Mouse (Mus musculus) ZHBTc4 (cell line): ENCODE data around the gene Treh.

Experiments
- DNase-seq: peaks from one replicate; pipeline ENCODE4 v3.0.0-alpha.2; 2011; ENCODE audit warnings: low read depth, low spot score

Gene Treh

DNA sequence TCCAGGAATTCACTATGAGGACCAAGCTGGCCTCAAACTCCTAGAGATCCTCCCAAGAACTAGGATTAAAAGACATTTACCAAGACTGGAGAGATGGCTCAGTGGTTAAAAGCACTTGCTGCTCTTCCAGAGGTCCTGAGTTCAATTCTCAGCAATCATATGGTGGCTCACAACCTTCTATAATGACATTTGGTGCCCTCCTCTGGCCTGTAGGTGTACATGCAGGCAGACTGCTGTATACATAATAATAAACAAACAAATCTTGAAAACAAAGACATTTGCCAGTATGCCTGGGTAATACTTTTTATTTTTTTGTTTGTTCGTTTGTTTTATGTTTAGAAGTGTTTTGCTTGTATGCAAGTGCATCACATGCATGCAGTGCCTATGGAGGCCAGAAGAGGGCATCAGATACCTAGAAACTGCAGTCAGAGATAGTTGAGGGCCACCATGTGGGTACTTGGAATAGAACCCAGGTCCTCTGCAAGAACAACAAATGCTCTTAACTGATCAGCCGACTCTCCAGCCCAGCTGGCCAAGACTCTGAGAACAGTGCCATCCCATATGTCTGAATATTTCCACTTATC is 5.3 kb downstream of the Treh start:
- DNase-seq, result peak; percentile 39

DNA sequence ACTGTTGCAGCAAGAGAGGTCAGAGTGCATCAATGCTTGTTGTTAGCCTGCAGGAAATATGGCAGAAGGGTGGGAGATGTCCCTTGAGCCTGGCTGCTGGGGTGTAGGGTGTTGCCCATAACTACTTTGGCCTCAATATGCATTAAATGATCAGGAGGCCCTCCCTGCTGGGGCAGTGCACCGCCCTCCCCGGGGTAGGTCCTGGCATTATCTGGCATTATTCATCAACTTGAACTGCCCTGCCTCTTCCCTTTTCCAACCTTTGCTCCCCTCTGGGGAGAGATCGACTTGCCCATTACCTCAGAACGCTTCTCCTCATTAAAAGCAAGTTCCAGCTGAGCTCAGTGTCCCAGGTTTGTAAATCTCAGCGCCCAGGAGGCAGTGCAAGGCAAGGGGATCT is 6.5 kb downstream of the Treh start:
- DNase-seq, result no peak

DNA sequence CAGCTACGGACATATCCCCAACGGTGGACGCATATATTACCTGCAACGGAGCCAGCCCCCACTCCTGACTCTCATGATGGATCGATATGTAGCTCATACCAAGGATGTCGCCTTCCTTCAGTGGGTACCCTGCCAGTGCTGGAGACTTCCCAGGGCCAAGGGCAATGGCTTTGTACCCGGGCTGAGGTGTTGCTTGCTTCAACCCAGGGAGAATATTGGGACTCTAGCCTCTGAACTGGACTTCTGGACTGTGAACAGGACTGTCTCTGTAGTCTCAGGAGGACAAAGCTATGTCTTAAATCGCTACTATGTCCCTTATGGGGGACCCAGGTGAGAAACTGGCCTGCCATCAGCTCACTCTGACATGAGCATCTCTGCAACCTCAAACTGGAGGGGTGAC is 10.0 kb downstream of the Treh start:
- DNase-seq, result no peak

DNA sequence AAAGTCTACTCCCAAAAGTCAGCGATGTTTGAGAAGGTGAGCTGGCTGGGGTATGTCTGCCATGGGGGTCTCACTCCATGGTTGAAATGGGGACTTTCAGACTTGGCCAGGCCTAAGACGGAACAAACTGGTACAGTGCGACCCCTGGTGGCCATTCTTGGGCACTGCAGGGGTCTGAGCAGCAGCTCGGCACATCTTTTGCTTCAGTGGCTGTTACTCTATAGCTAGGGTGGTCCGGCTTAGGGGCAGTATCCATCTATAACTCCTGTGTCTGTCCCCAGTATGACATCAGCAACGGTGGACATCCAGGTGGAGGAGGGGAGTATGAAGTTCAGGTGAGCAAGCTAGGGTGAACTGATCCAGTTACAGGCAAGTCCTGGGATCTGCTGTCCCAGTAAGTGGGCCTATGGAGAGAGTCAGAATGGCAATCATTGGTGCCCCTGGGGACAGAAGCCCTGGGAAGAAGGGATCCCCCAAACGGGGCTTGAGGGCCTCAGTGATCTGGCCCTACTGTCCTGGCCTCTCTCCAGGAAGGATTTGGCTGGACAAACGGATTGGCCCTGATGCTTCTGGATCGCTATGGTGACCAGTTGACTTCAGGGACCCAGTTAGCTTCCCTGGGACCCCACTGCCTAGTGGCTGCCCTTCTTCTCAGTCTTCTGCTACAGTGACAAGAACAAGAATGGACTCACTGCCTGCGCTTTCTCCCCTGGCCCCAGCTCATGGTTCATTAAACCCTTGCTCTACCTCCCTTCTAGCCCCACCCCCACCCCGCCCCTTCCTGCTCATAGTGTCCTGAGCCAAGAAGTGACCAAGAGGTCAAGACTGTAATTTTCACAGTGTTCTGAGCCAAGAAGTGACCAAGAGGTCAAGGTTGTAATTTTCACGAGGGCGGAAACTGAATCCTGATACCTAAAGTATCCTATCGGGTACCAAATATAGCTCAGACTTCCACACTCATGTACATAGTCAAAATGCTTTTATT is 12.6 kb downstream of the Treh start:
- peak; percentile 79 for DNase-seq

DNA sequence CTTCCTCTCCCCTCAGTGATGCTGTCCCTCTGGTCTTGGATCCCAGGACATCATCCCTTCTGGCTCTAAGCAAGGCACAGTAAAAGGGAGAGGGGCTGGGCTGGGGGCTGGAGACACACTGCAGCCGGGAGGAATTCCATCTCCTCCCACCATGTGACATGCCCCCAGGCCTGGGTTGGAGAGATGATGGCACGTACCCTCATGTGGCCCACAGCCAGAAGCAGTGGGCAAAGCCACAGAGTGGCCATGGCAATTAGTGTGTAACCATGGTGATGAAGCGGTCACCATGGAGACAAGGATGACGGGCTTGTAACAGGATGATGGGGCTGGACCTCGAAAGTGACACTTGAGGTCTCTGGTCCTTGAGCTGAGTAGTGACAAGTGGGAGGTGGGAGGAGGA is 13.6 kb downstream of the Treh start:
- DNase-seq, result no peak

DNA sequence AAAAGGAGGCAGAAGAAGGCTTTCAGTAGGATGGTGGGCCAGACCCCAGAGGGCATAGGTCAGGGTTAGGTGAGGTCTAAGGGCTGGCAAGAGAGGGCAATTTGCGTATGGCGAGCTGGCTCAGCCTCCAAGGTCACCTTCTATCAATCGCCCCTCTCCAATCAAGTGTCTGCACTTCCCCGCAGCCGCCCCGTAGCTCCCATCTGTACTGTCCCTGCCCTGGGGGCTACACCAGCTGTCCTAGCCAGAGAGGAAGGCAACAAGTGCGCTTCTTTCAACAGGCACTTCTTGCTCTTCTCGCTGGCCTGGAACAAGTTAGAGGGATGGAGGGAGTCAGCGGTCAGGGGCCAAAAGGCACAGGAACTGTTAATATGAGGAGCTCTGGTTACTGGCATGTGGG is 15.0 kb downstream of the Treh start:
- DNase-seq, result no peak

DNA sequence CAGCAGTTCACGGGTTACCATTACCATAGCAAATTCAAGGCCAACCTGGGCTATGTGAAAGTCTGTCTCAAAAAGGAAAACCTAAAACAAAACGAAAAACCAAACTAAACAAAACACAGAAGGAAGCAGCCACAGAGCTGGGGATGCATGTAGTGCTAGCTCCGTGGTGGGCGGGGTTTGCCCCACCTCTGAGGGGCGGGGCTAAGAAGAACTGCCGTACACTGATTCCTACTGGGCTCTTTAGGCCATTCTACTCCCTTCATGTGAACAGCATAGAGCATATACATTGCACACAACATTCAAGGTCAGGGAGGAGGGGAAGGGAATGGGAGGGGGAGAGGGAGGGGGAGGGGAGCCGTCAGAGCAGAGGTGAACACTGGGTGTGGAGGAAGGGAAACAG is 17.6 kb downstream of the Treh start:
- peak; percentile 33 for DNase-seq

DNA sequence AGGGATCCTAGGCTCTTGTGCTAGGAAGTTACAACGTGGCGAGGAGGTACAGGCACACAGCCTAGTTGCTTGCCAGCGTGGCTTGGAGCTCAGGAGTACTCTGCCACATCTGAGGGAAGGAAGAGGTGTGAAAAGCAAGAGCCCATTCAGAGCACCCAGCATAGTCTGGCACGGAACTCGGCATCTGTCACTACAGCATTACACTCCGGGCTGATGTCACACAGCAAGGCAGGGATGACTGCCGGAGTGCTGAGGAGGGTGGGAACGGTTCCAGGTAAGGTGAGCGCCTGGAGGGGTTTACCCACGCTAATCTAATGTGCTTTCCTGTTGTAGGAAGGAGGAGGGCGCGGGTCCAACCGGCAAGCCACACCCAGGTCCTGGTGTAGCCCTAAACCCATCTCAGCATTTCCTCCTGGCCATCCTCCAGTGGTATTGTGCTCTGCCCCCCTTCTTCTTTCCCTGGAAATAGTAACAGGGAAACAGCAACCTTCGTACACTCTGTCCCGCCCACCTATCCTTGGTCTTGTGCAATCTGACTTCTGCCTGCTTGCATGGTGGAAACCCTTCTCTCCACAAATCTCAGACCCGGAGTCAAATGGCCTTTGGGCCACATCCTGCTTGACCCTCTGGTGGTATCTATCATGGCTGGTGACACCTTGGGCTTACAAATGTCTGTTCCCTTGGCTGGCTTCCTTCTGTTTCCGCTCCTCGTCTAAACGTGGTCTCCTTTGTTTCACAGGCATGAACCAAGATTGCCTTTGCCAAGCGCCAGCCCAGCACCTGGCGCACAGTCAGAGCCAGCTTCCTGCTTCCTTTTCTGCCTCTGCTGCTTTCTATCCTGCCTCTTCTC is 18.9 kb downstream of the Treh start:
- no peak for DNase-seq

DNA sequence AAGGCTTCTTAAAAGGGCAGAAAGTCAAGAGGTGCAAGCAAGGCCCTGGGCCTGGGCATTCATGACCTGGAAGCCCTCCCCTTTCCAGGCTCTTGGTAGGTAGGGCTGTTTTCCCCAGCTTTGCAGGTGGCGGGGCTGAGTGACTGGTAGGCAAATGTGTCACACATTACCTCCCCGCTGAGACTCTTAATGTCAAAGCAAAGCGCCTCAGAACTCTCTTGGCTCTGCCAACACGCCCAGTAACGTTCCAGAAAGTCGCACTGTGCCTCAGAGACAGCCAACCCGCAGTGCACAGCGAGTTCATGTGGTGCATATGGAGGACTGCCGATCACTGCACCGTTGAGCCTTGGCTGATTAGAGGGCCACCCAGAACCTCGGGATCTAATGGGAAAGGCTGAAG is 20.0 kb downstream of the Treh start:
- DNase-seq, result peak; percentile 80

DNA sequence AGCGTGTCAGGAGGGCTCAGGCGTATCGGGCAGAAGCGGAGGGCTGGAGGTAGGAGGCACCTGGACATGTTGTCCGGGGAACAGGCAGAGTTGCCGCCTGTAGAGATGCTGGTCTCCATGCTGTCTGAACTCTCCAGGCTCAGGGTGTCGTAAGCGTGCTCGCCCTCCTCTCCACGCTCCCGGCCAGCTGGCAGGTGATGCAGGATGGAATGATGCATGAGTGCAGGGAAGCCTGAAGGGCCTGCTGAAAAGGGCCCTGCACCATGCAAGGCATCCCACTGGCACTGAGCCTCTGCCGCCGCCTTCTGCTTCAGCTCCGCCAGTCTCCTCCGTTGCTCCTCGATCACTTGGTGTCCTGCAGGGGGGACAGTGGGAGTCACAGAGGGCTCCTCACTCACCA is 24.8 kb downstream of the Treh start:
- peak; percentile 33 for DNase-seq

DNA sequence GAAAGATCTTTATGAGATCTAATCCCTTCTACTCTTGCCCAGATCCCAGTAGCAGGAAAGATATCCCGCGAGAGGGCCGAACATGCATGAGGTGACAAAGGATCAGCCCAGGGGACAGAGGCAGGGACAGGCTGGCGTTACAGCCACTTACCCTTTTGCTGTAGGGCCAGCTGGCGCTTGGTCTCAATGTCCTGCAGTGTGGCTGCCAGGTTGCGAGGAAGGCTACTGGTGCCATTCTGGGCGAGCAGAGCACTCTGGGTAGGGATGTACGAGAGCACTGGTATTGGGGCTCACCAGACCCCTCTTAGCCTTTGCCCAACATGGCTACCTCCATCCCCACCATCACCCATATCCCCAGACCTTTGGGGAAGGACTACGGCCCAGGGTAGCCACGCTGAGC is 26.2 kb downstream of the Treh start:
- no peak for DNase-seq

DNA sequence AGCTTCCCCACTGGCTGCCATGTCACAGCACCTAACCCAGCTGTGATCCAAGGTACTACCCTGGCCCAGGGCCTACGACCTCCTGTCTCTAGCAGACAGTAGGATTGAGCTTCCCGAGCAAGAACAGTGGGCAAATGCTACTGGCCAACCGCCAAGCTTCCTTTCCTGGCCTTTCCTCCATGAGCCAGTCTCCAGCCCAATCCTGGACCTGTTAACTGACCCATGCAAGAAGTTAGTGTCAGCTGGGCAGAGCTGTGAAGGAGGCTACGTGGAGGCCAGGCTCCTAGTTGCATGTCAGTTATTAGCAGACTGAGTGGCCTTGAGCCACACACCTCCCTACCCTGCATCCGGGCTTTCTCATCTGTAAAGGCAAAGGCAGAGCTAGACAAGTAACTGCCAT is 26.7 kb downstream of the Treh start:
- no peak for DNase-seq

DNA sequence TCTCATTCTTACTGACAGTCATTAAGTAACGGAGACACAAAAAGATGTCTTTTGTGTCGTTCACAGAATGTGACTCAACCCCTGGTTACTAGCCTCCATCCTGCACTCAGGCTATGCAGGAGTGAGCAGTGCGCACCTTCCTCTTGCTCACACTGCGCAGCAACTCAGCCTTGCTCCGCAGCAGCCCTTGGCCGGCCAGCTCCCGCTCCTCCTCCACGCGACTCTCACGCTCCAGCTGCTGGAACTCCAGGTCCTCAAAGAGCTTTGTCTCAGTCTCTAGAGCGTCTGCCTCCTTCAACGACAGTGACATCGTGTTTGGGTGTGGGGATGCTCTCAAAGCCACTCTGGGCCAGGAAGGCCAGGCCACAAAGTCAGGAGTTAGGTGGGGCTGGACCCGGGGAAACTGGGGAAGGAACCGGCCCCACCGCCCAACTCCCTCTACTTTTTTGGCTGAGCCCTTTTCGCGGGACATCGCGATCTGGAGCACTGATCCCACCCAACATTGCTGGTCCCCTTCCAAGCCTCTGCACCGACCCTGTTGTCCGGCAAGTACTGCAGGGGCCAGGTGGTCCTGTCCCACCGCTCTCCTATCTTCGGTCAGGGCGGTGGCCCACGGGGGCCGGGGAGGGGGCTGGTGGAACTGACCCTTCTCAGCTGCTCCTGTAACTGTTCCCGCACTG is 34.9 kb downstream of the Treh start:
- peak; percentile 25 for DNase-seq

DNA sequence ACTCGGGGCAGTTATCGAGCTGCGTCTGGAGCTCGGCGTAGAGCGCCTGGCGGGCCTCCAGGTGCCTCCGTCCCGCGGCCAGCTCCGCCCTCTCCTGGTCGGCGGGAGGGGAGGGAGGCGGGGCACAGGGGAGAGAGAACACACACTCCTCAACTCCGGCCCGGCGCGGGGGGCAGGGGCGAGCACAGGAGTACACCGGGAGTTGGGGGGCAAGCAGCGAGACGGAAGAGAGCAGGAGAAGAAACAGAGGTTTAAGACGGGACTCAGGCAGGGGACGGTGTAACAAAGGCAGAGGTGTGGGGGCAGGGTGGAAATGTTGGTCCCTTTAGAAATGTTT is 35.4 kb downstream of the Treh start:
- peak; percentile 48 for DNase-seq

DNA sequence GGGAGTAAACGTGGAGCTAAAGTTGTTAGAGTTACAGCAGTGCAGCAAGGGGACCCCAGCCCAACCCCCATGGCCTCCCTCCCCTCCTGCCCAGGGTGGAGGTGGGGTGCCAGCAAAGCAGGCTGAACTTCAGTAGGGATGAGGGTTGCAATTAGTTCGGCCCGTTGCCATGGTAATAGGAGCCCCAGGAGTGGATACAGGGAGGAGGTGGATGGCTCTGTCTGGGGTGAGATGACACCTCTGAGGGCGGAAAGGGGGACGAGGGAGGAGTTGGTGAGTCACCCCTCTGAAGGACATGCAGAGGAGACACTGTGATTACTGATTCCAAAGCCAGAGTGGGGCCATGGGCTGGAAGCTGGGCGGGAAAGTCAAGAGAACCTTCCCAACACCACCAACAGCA is 35.9 kb downstream of the Treh start:
- no peak for DNase-seq

DNA sequence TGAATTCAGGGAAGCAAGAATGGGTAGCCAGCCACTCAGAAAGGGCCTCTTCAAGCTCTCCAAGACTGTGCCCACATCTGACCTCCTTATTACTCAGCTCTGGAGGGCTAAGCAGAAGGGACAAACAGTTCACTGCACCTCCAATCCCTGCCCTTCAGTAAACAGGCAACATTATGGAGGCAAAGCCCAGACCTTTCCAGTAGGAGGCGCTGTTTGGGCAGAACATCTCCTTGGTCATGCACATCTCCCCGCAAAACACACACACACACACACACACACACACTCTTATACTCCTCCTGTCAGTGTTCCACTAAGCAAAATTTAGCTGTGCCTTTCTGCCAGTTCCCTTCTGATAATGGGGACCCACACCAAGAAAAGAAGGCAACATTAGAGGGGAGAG is 36.6 kb downstream of the Treh start:
- peak; percentile 69 for DNase-seq

DNA sequence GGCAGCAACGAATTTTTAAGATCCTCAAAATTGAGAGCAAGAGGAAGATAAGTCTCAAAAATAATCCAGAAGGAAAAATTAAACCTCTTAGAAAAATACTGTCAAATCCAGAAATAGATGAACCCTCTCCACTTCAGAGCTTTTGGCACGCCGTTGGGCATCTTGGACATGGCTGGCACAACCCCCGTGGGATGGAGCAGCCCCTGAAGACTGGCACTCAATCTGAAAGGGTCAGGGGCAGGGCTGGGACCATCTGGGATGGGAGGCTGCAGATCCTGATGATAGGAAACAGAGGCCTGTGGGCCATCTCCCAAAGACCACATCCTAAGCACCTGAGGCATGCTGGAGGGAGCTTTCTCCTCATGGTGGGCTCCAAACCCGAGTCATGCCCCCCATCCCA is 37.2 kb downstream of the Treh start:
- DNase-seq, result no peak

DNA sequence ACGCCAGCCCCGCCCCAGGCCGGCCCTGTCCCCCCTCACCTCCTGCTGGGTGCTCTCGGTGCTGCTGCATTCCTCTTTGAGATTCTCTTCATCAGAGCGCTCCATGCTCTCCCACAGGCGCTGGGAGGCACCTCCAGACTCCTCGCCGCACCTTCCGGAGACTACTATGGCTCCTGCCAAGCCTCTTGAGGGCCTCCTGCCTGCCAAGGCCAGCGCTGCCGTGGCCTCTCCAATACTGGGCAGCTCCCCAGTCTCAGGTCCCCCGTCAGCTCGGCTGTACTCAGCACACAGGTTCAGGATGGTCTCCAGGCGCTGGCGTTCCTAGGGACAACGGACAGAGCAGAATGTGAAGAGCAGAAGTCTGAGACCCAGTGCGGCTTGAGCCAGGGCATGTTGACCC is 38.6 kb downstream of the Treh start:
- peak; percentile 71 for DNase-seq

DNA sequence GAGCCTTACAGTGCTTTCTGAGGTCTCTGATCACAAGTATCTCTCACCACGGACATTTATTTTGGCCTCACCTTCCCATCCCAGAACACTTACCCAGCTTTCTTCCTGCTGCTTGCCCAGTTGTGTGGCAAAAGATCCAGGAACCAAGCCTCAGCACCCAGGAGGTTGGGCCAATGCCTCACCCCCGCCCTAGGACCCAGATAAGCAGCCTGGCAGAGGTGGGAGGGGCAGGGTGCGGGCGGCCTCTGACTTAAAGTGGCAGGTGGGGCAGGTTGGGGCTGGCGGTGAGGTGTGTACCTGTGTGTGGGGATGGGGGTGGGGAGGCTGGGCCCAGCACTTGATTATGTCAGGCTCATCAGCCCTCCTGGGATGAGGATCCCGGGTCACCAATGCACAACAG is 40.0 kb downstream of the Treh start:
- no peak for DNase-seq

DNA sequence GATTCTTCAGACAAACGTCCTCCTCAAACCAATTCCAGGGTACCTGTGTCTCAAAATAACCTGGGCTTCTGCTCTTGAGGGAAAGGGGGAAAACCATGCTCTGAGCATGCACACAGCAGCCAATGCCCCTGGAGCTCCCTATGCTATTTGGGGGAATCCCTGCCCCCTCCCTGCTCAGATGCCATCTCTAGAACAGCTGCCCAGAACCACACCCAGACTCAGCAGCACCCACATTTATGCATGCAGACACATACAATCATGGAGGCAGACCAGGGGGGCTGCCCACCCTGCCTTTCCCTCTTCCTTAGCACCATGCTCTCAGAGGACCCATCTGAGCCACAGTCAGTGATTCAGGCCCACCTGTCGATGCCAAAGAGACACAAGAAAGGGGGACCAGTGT is 40.5 kb downstream of the Treh start:
- no peak for DNase-seq

DNA sequence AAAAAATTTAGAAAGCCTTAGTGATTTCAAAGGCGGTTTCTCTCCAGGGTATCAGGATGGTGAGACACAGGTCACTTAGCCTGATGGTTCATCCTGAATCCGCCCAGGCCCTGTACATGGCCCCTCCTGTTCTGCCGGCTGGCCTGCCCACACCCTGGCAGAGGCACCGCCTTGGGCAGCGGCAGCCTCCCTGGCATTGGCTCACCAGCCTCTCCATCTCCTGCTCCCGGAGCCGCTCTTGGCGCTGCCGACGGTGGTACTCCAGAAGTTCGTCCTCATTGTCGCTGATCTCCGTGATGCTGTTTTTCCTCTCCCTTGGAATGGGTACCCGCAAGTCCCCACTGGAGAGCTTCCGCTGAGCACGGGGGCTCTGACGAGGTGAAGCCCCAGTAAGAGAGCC is 42.1 kb downstream of the Treh start:
- DNase-seq, result no peak
